Mouse (Mus musculus) spleen, adult 2 months (tissue): ENCODE measurements around the gene Acadvl. TPM values are rescaled to one million over a fixed set of nuclear protein-coding genes. Genes with fewer than 3 reads are reported as not detected.

ENCODE experiments used
- DNase-seq, 2 experiments: peaks; one replicate each; pipeline versions ENCODE4 v3.0.0 to v3.0.0-alpha.2; 2012 to 2021; ENCODE audit warnings: low spot score in 2 of 2, low read depth in 1 of 2
- H3K27ac ChIP-seq: fragments of 200-500 bp; 2 replicates; pipeline ENCODE4 v1.5.1; 2012; ENCODE audit warnings: low read length, inconsistent platforms; ENCODE audit not compliant: insufficient read depth
- H3K27me3 ChIP-seq: fragments of 200-500 bp; 2 replicates; pipeline ENCODE4 v1.6.1; 2012; ENCODE audit warnings: mild to moderate bottlenecking, moderate library complexity, low read length, inconsistent platforms; ENCODE audit not compliant: control insufficient read depth, insufficient read depth
- H3K36me3 ChIP-seq: fragments of 200-500 bp; 2 replicates; pipeline ENCODE4 v1.6.1; 2012; ENCODE audit warnings: mild to moderate bottlenecking, low read length, inconsistent platforms; ENCODE audit not compliant: control insufficient read depth, insufficient read depth
- H3K4me1 ChIP-seq: fragments of 200-500 bp; 2 replicates; pipeline ENCODE4 v1.6.1; 2011; ENCODE audit warnings: inconsistent platforms; ENCODE audit not compliant: control insufficient read depth, insufficient read depth, insufficient read length
- H3K4me3 ChIP-seq: fragments of 200-500 bp; 2 replicates; pipeline ENCODE4 v1.5.1; 2011; ENCODE audit warnings: mild to moderate bottlenecking, inconsistent platforms; ENCODE audit not compliant: insufficient read depth, insufficient read length; ENCODE audit errors: extremely low read depth
- CTCF ChIP-seq: fragments of 200-500 bp; IDR thresholded peaks from 2 replicates; pipeline ENCODE4 v1.5.1; 2011; ENCODE audit warnings: mild to moderate bottlenecking, inconsistent platforms; ENCODE audit not compliant: insufficient read depth, insufficient read length, insufficient replicate concordance; ENCODE audit errors: extremely low read depth
- POLR2A ChIP-seq: fragments of 200-500 bp; IDR thresholded peaks from 2 replicates; pipeline ENCODE4 v1.6.1; 2011; ENCODE audit warnings: low read depth, low read length, inconsistent platforms
- WGBS: fragments of 180-500 bp; shearing (Covaris S2); methylation state at CpG from one replicate; pipeline ENCODE4 v1.1.7; 2018; 5-methylcytosine and 5-hydroxymethylcytosine counted together
- polyA plus RNA-seq: library from polyadenylated mRNA; depleted of rRNA; stranded (reverse); fragments of >200 nt; gene quantifications from 2 replicates; pipeline ENCODE4 v1.2.3, GENCODE M21; 2012

The Acadvl gene
- polyA plus RNA-seq, 1 experiment, result 29.5 TPM

DNA sequence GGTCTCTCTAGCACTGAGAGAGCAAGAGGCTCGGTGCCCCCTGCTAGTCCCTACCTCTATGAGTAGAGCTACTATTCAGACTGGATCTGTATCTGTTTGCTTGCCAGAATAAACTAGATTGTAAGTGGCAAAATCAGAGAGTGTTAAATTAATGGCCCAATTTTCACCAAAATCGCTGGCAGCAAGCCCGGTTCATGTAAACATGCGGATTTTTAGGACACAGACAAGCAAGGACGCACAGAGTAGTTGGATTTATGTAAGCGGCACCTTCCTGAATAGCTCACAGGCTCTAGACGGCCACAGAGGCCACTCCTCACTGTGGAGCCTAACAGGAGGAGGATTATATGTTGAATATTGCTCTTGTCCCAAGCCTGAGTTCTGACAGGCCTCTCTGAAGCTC lies 37.9 kb upstream of the Acadvl start:
- no peaks in the 10 kb centered on the region for H3K27me3 ChIP-seq
- no peaks in the 10 kb centered on the region for H3K4me1 ChIP-seq
- WGBS, result 85% methylated on average over 7 of the region's 7 CpGs
- TF ChIP-seq POLR2A, result no peak
- no peak for TF ChIP-seq CTCF
- no peaks in the 10 kb centered on the region for H3K36me3 ChIP-seq
- no peak overlapping the region for H3K27ac ChIP-seq
- DNase-seq, result no peak
- no peak overlapping the region for H3K4me3 ChIP-seq

DNA sequence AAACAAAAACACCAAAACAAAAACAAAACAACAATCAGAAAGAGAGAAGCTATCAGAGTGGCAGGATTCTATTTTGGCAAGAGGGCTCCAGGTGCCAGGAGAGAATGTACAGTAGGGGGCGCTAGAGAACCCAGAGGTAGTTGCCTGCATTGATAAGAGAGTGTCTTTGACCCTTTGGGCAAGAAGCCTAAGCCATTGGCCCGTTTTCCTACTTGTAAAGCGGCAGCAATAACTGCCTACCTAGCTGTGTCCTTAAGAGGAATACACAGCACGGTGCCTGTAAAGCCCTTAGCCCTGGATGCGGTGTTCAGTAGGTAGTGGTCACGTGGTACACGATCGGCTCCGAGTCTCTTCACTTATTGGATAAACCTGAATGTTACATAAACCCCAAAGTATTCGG lies 34.6 kb upstream of the Acadvl start:
- H3K4me1 ChIP-seq, result no peaks in the 10 kb centered on the region
- no peak for TF ChIP-seq CTCF
- TF ChIP-seq POLR2A, result no peak
- no peaks in the 10 kb centered on the region for H3K36me3 ChIP-seq
- no peak overlapping the region for H3K4me3 ChIP-seq
- H3K27me3 ChIP-seq, result no peaks in the 10 kb centered on the region
- no peak for DNase-seq
- H3K27ac ChIP-seq, result no peak overlapping the region
- WGBS, result 65% methylated on average over 10 of the region's 10 CpGs

GRCm38 (mm10) chr11:70049366-70049765 lies 34.2 kb upstream of the Acadvl start:
- TF ChIP-seq POLR2A (no peak), CTCF (no peak)
- no peaks in the 10 kb centered on the region for H3K27me3 ChIP-seq

GRCm38 (mm10) chr11:70045435-70045834 lies 30.2 kb upstream of the Acadvl start:
- DNase-seq, result no peak
- Histone ChIP-seq H3K36me3 (no peaks in the 10 kb centered on the region), H3K27ac (no peak overlapping the region), H3K27me3 (no peaks in the 10 kb centered on the region), H3K4me3 (no peak overlapping the region), H3K4me1 (no peaks in the 10 kb centered on the region)
- WGBS, result 79% methylated on average over 9 of the region's 9 CpGs
- TF ChIP-seq CTCF (no peak), POLR2A (no peak)

More at GRCm38 (mm10) chr11:70049366-70049765, 34.2 kb upstream of the Acadvl start:
- no peak overlapping the region for H3K27ac ChIP-seq
- H3K4me1 ChIP-seq, result no peaks in the 10 kb centered on the region
- H3K4me3 ChIP-seq, result no peak overlapping the region
- DNase-seq, result no peak
- 82% methylated on average over 6 of the region's 6 CpGs for WGBS
- H3K36me3 ChIP-seq, result no peaks in the 10 kb centered on the region

DNA sequence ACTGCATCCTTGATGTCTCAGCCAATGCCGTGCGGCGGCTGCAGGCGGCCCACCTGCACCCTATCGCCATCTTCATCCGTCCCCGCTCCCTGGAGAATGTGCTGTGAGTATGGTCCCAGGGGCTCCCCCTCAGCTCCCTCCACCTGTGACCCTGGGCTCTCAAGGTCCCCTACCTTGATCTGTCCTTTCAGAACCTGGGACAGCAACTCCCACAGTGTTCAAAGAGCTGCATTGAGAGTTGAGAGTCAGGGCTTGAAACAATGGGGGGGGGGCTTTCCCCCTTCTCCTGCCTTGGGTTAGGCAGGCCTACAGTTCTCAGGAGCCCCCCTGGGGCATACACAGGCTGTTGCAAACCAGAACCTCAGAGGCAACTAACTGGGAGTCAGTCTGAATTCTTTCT lies 28.5 kb upstream of the Acadvl start:
- no peak overlapping the region for H3K27ac ChIP-seq
- no peaks in the 10 kb centered on the region for H3K27me3 ChIP-seq
- no peak overlapping the region for H3K4me3 ChIP-seq
- no peak for DNase-seq
- no peaks in the 10 kb centered on the region for H3K4me1 ChIP-seq
- H3K36me3 ChIP-seq, result no peaks in the 10 kb centered on the region
- TF ChIP-seq POLR2A (no peak), CTCF (no peak)
- 99% methylated on average over 7 of the region's 7 CpGs for WGBS

- WGBS, result 94% methylated on average over 23 of the region's 23 CpGs
- H3K27me3 ChIP-seq, result no peaks in the 10 kb centered on the region
- DNase-seq, result no peak
- H3K4me3 ChIP-seq, result no peak overlapping the region
- no peak overlapping the region for H3K27ac ChIP-seq
- H3K36me3 ChIP-seq, result no peaks in the 10 kb centered on the region
- no peak for TF ChIP-seq CTCF
- no peak for TF ChIP-seq POLR2A
- peaks cover 3% of the 10 kb centered on the region; the same call in 1 of the 2 replicates for H3K4me1 ChIP-seq
These were observed 27.3 kb upstream of the Acadvl start for GRCm38 (mm10) chr11:70042309-70043085.

DNA sequence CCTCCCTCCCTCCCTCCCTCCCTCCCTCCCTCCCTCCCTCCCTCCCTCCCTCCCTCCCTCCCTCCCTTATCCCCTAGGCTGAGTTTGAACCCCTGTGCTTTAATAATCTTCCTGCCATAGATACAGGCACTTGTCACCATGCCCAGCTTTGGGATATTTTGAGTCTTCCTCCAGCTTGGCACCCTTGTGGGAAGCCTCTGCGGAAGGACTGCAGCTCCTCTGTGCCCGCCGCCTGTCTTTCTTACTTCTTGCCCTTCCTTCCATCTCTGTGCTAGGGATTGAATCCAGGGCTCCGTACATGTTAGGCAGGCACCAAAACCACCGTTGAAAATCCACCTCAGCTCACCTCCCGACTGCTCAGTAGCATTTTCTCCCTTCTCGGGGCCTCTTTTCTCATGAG lies 25.0 kb upstream of the Acadvl start:
- no peak for TF ChIP-seq CTCF
- no peak for TF ChIP-seq POLR2A
- H3K27ac ChIP-seq, result no peak overlapping the region
- WGBS, result 83% methylated on average over 7 of the region's 7 CpGs
- H3K4me1 ChIP-seq, result peaks cover 3% of the 10 kb centered on the region; the same call in 1 of the 2 replicates
- H3K36me3 ChIP-seq, result no peaks in the 10 kb centered on the region
- no peaks in the 10 kb centered on the region for H3K27me3 ChIP-seq
- no peak overlapping the region for H3K4me3 ChIP-seq
- no peak for DNase-seq
